Mouse (Mus musculus): ENCODE measurements at regions not wholly inside any gene's neighbourhood (a gene's known extent, or its start where the extent isn't known, plus 50 kb on each side); places are given as distances from the start of the nearest gene placed in this dataset.

DNA sequence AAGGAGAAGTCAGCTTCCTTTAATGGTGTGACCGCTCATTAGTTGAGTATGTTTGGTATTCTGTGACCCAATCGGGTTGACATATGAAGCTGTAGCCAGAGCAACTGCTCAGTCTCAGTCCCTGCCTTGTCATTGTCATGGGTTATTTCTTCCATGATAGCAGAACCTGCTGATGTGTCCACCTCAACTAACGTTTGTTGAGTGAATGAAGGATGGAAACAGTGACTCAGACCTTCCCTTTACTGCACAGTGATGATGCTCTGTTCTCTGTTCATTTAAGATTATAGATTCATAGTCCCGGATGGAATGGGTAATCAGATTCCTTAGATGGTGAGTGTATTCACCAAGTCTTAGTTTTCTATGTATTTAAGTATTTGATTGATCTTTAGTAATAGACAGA lies 493.3 kb upstream of the Adamts16 start:
- H3K4me1 ChIP-seq (ENCODE audit: insufficient read depth, low read length), result no peaks in the 10 kb centered on the region
- no peaks in the 10 kb centered on the region for H3K36me3 ChIP-seq (ENCODE audit: insufficient read depth, low read length)
- H3K27ac ChIP-seq (ENCODE audit: low read length), result no peak overlapping the region
- no peaks in the 10 kb centered on the region for H3K27me3 ChIP-seq (ENCODE audit: insufficient read depth, low read length)
- no peak overlapping the region for H3K9ac ChIP-seq (replicated peaks; ENCODE audit: low read length)
- no peak overlapping the region for H3K4me2 ChIP-seq (replicated peaks; ENCODE audit: low read depth, low read length)
- no peak overlapping the region for H3K4me3 ChIP-seq (ENCODE audit: low read length)
- WGBS, result 85% methylated on average over 4 of the region's 4 CpGs
- no peaks in the 10 kb centered on the region for H3K9me3 ChIP-seq (ENCODE audit: low read length)
- no peak for ATAC-seq (ENCODE audit: low FRiP score, low TSS enrichment)

DNA sequence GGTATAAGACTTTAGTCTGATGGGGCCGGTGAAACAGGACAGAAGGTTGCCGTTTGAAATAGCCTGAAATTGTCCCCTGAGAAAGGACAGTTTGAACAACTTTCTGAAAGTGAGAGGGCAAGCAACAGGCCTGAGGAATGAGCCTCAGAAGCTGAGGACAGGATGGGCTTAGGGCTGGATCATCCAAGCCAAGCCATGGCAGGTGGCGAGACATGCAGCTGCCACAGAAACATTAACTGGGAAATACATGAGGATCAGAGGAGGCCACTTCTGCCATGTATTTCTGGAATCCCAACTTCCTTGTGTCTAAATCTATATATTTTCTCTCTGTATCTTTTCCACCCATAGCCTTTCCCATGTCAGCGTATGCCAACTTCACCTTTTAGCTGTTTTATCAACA lies 491.5 kb upstream of the Adamts16 start:
- H3K4me3 ChIP-seq (ENCODE audit: low read length), result no peak overlapping the region
- no peak overlapping the region for H3K27ac ChIP-seq (ENCODE audit: low read length)
- WGBS, result 83% methylated on average over 4 of the region's 4 CpGs
- H3K27me3 ChIP-seq (ENCODE audit: insufficient read depth, low read length), result no peaks in the 10 kb centered on the region; the same call in 1 of the 2 replicates
- H3K9me3 ChIP-seq (ENCODE audit: low read length), result no peaks in the 10 kb centered on the region
- no peaks in the 10 kb centered on the region for H3K4me1 ChIP-seq (ENCODE audit: insufficient read depth, low read length)
- H3K9ac ChIP-seq (replicated peaks; ENCODE audit: low read length), result no peak overlapping the region
- no peak for ATAC-seq (ENCODE audit: low FRiP score, low TSS enrichment)
- no peak overlapping the region for H3K4me2 ChIP-seq (replicated peaks; ENCODE audit: low read depth, low read length)
- H3K36me3 ChIP-seq (ENCODE audit: insufficient read depth, low read length), result no peaks in the 10 kb centered on the region

DNA sequence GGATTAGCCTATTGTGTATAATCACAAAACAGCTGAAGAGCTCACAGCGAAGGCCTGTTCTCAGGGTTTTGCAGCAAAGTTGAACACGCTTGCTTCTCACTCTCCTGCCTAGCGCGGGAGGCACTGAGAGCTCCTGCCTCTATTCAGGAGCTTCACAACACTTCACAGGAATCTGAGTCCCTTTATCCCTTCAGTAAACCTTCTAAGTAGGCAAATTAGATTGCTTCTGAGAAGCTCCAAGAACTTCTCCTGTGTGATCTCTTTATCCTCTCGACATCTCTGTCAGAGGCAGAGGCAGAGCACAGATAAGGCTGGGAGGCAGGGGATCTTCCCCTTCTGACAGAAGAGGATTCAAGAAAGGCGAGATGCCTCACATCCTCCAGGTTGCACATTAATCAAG lies 488.7 kb upstream of the Adamts16 start:
- no peak for ATAC-seq (ENCODE audit: low FRiP score, low TSS enrichment)
- H3K4me2 ChIP-seq (replicated peaks; ENCODE audit: low read depth, low read length), result no peak overlapping the region
- H3K27me3 ChIP-seq (ENCODE audit: insufficient read depth, low read length), result no peaks in the 10 kb centered on the region; the same call in 1 of the 2 replicates
- no peaks in the 10 kb centered on the region for H3K9me3 ChIP-seq (ENCODE audit: low read length)
- no peak overlapping the region for H3K27ac ChIP-seq (ENCODE audit: low read length)
- H3K4me1 ChIP-seq (ENCODE audit: insufficient read depth, low read length), result no peaks in the 10 kb centered on the region
- H3K36me3 ChIP-seq (ENCODE audit: insufficient read depth, low read length), result no peaks in the 10 kb centered on the region
- WGBS, result 47% methylated on average over 6 of the region's 6 CpGs
- no peak overlapping the region for H3K9ac ChIP-seq (replicated peaks; ENCODE audit: low read length)
- H3K4me3 ChIP-seq (ENCODE audit: low read length), result no peak overlapping the region

DNA sequence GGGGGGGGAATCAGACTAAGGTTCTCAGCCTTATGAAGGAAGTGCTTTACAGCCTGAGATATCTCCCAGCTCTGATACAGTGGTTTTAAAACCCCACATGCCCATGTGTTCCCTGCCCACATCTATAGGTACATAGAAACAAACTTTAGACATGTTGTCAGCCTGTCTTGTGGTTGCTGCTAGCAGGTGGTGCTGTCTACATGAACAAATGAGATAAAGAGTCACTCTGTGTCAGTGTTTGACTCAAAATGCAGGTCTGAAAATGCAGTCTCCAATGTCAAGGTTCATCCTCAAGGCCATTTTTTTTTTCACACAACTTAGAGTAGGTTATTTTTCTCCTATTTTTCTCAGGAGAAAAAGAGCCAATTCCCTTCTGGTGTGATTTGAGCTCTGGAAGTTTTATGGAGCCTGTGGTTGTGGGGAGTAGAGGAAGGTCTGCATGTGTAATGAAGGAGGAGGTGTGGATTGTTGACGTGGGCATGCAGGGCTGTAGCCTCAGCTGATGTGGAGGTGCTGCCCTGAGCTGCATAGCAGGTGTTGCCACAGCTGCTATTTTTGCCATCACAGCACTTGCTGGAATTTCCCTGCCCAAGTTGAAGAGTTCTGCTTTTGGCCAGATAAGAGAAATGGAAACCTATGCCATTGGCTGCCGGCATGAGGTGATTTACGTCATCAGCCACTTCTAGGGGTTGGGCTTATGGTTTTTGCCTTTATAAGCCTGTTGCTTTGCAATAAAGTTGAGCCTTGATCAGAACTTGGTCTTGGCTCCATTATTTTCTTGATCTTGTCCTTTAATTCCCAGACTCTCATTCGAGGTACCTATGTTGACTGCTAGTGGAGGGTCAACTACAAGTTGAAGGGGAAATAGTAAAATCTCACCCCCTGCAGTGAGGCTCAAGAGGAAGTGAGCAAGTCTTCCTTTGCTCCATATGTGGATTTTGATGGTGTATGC lies 486.5 kb upstream of the Adamts16 start:
- Histone ChIP-seq H3K9ac (replicated peaks; ENCODE audit: low read length) (no peak overlapping the region), H3K4me1 (ENCODE audit: insufficient read depth, low read length) (no peaks in the 10 kb centered on the region), H3K36me3 (ENCODE audit: insufficient read depth, low read length) (no peaks in the 10 kb centered on the region), H3K9me3 (ENCODE audit: low read length) (no peaks in the 10 kb centered on the region), H3K4me2 (replicated peaks; ENCODE audit: low read depth, low read length) (no peak overlapping the region), H3K27me3 (ENCODE audit: insufficient read depth, low read length) (no peaks in the 10 kb centered on the region; the same call in 1 of the 2 replicates), H3K4me3 (ENCODE audit: low read length) (no peak overlapping the region), H3K27ac (ENCODE audit: low read length) (no peak overlapping the region)
- WGBS, result 74% methylated on average over 4 of the region's 4 CpGs
- ATAC-seq (ENCODE audit: low FRiP score, low TSS enrichment), result no peak

DNA sequence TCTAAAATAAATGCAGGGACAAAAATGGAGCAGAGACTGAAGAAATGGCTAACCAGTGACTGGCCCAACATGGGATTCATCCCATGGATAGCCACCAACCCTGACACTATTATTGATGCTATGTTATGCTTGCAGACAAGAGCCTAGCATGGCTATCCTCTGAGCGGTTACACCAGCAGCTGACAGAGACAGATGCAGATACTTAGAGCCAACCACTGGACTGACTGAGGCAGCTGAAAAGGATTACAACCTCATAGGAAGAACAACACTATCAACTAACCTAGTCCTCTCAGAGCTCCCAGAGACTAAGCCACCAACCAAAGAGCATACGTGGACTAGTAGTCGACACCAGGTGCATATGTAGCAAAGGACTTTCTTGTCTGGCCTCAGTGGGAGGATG lies 478.9 kb upstream of the Adamts16 start:
- H3K27me3 ChIP-seq (ENCODE audit: insufficient read depth, low read length), result no peaks in the 10 kb centered on the region
- H3K4me1 ChIP-seq (ENCODE audit: insufficient read depth, low read length), result no peaks in the 10 kb centered on the region
- no peak overlapping the region for H3K27ac ChIP-seq (ENCODE audit: low read length)
- WGBS, result 91% methylated on average over 3 of the region's 3 CpGs
- H3K9ac ChIP-seq (replicated peaks; ENCODE audit: low read length), result no peak overlapping the region
- no peaks in the 10 kb centered on the region for H3K36me3 ChIP-seq (ENCODE audit: insufficient read depth, low read length)
- no peak overlapping the region for H3K4me2 ChIP-seq (replicated peaks; ENCODE audit: low read depth, low read length)
- ATAC-seq (ENCODE audit: low FRiP score, low TSS enrichment), result no peak
- H3K4me3 ChIP-seq (ENCODE audit: low read length), result no peak overlapping the region
- no peaks in the 10 kb centered on the region for H3K9me3 ChIP-seq (ENCODE audit: low read length)

DNA sequence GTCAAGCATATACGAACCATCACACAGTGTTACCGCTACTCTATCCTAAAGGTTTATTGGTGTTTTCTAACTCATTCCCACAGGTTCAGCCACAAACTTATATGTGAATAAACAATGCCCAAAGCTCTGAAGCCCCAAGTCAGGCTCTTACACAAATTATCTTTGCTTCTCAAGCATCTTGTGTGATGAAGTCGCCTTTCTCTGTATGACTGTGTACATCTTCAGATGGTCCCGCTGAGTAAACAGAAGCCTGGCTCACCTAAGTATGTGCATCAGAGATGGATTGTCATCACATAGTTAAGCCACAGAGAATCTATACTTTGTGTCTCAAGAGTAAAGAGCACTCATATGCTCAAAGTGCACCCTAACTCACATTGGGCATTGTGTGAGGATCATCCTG lies 462.3 kb upstream of the Adamts16 start:
- Histone ChIP-seq H3K4me1 (ENCODE audit: insufficient read depth, low read length) (no peaks in the 10 kb centered on the region), H3K4me3 (ENCODE audit: low read length) (no peak overlapping the region), H3K27ac (ENCODE audit: low read length) (no peak overlapping the region), H3K9me3 (ENCODE audit: low read length) (no peaks in the 10 kb centered on the region), H3K27me3 (ENCODE audit: insufficient read depth, low read length) (peaks cover 3% of the 10 kb centered on the region), H3K36me3 (ENCODE audit: insufficient read depth, low read length) (no peaks in the 10 kb centered on the region), H3K9ac (replicated peaks; ENCODE audit: low read length) (no peak overlapping the region), H3K4me2 (replicated peaks; ENCODE audit: low read depth, low read length) (no peak overlapping the region)
- 87% methylated on average over 4 of the region's 4 CpGs for WGBS
- ATAC-seq (ENCODE audit: low FRiP score, low TSS enrichment), result no peak

DNA sequence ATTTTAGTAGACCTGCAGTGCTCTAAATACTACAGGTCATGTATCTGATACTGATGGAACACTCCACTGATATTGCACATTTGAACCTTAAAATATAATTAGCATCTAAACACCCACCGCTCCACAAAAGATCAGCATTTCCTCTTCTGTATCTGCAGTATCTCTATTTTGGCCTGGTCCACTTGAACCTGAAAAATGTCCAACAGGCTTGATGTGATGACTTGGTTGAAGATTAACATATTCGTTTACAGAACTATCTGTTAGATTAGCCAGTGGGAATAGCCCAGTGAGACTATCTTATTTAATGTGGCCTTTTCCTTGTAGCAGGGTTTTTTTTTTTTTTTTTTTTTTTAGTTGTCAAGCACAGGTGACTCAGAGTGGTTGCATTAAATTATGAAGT lies 434.4 kb upstream of the Adamts16 start:
- no peak overlapping the region for H3K4me3 ChIP-seq (ENCODE audit: low read length)
- no peak overlapping the region for H3K27ac ChIP-seq (ENCODE audit: low read length)
- H3K4me2 ChIP-seq (replicated peaks; ENCODE audit: low read depth, low read length), result no peak overlapping the region
- no peak overlapping the region for H3K9ac ChIP-seq (replicated peaks; ENCODE audit: low read length)
- no peaks in the 10 kb centered on the region for H3K36me3 ChIP-seq (ENCODE audit: insufficient read depth, low read length)
- 80% methylated on average over 2 of the region's 2 CpGs for WGBS
- H3K27me3 ChIP-seq (ENCODE audit: insufficient read depth, low read length), result peaks cover 20% of the 10 kb centered on the region; the same call in 1 of the 2 replicates
- no peaks in the 10 kb centered on the region; the same call in 1 of the 2 replicates for H3K9me3 ChIP-seq (ENCODE audit: low read length)
- peaks cover 6% of the 10 kb centered on the region for H3K4me1 ChIP-seq (ENCODE audit: insufficient read depth, low read length)
- ATAC-seq (ENCODE audit: low FRiP score, low TSS enrichment), result no peak

DNA sequence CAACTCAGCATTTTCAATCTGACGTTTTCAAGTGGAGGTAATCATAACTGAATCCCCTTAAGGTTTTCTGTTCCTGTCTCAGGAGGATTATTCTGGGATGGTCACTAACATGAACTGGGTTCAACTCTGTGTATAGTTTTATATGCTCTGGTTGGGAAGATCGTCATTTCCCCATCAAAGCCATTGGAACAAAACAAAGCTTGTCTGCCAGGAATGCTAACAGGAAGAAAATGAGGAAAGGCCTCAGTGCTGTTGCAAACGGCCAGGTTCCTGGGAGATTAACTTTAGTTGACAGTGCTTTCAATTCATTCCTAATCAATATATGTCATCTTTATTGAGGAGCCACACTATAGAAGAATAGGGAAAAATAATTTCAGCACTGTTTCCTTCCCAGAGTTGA lies 432.5 kb upstream of the Adamts16 start:
- H3K4me1 ChIP-seq (ENCODE audit: insufficient read depth, low read length), result peaks cover 15% of the 10 kb centered on the region
- H3K27ac ChIP-seq (ENCODE audit: low read length), result 0 out of 2 replicates have a peak overlapping the region, but pooled peaks have one; percentile 18
- ATAC-seq (ENCODE audit: low FRiP score, low TSS enrichment), result no peak
- H3K4me3 ChIP-seq (ENCODE audit: low read length), result no peak overlapping the region
- H3K9me3 ChIP-seq (ENCODE audit: low read length), result no peaks in the 10 kb centered on the region
- H3K4me2 ChIP-seq (replicated peaks; ENCODE audit: low read depth, low read length), result no peak overlapping the region
- no peaks in the 10 kb centered on the region for H3K36me3 ChIP-seq (ENCODE audit: insufficient read depth, low read length)
- H3K27me3 ChIP-seq (ENCODE audit: insufficient read depth, low read length), result peaks cover 16% of the 10 kb centered on the region; the same call in 1 of the 2 replicates
- WGBS, result 70% methylated on average over 3 of the region's 3 CpGs
- H3K9ac ChIP-seq (replicated peaks; ENCODE audit: low read length), result no peak overlapping the region

DNA sequence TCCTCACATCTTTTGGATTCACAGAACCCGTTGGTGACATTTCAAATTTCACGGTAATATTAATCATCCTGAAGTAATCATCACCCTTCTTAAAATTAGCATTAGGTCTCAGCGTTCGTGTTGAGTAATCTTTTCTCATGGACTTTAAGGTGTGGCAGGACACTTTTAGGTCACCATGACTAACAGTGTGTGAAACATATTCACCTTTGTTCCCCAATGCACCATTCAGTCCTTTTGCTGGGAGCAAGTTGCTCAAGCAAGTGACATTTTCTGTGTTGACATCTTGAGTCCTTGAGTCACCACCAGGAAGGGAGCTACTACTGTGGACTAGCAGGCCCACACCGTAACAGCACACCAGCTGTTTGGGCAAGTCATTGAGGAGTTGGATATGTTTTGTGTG lies 431.9 kb upstream of the Adamts16 start:
- H3K27ac ChIP-seq (ENCODE audit: low read length), result 0 out of 2 replicates have a peak overlapping the region, but pooled peaks have one; percentile 76
- ATAC-seq (ENCODE audit: low FRiP score, low TSS enrichment), result no peak
- WGBS, result 80% methylated on average over 5 of the region's 5 CpGs

DNA sequence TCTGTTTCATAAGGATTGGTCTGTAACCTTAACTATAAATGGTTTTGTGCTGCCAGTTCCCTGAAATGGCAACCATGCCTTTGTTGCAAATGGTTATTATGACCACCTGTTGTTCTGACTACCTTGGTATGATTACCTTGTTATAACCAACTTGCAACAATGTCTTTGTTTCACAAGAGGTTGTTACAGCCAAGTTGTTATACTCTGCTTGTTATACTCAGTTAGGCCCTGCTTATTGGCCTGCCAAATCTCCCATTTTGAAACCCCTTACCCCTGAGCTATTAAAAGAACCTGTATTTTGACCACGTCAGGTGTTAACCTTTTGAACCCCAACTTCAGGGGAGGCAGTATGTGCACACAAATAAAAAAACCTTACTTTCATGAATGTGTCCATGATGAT lies 431.5 kb upstream of the Adamts16 start:
- peak overlapping the region; percentile 76 for H3K27ac ChIP-seq (ENCODE audit: low read length)
- WGBS, result 70% methylated on average over 1 of the region's 1 CpGs
- ATAC-seq (ENCODE audit: low FRiP score, low TSS enrichment), result no peak

More for the DNA sequence above, 431.9 kb upstream of the Adamts16 start:
- Histone ChIP-seq H3K9me3 (ENCODE audit: low read length) (no peaks in the 10 kb centered on the region), H3K4me2 (replicated peaks; ENCODE audit: low read depth, low read length) (no peak overlapping the region), H3K4me1 (ENCODE audit: insufficient read depth, low read length) (peaks cover 15% of the 10 kb centered on the region), H3K36me3 (ENCODE audit: insufficient read depth, low read length) (no peaks in the 10 kb centered on the region), H3K27me3 (ENCODE audit: insufficient read depth, low read length) (peaks cover 18% of the 10 kb centered on the region; the same call in 1 of the 2 replicates), H3K4me3 (ENCODE audit: low read length) (no peak overlapping the region), H3K9ac (replicated peaks; ENCODE audit: low read length) (no peak overlapping the region)

More for the DNA sequence above, 431.5 kb upstream of the Adamts16 start:
- no peaks in the 10 kb centered on the region for H3K36me3 ChIP-seq (ENCODE audit: insufficient read depth, low read length)
- peaks cover 19% of the 10 kb centered on the region; the same call in 1 of the 2 replicates for H3K27me3 ChIP-seq (ENCODE audit: insufficient read depth, low read length)
- H3K9me3 ChIP-seq (ENCODE audit: low read length), result no peaks in the 10 kb centered on the region
- no peak overlapping the region for H3K4me2 ChIP-seq (replicated peaks; ENCODE audit: low read depth, low read length)
- no peak overlapping the region for H3K4me3 ChIP-seq (ENCODE audit: low read length)
- H3K4me1 ChIP-seq (ENCODE audit: insufficient read depth, low read length), result peaks cover 15% of the 10 kb centered on the region
- H3K9ac ChIP-seq (replicated peaks; ENCODE audit: low read length), result no peak overlapping the region

Data from kidney, embryonic 16.5 days (tissue).